Mouse (Mus musculus) heart, embryonic 13.5 days (tissue): ENCODE measurements at regions not wholly inside any gene's neighbourhood (a gene's known extent, or its start where the extent isn't known, plus 50 kb on each side); places are given as distances from the start of the nearest gene placed in this dataset.
"Not testable (repeated sequence)": the region's sequence is repeated elsewhere in the genome, so short reads cannot be mapped to it uniquely, and the experiment has no call there.

Experiments used
- ATAC-seq: fragments of 200-750 bp; cut with Nextera tagmentation; 2 replicates; pipeline ENCODE4 v1.8.0; 2017; ENCODE audit warnings: moderate TSS enrichment; ENCODE audit not compliant: insufficient number of reproducible peaks, low FRiP score, low TSS enrichment; ENCODE audit errors: extremely low read depth
- H3K27ac ChIP-seq: fragments of 300-500 bp; sonication (generic); replicated peaks from 2 replicates; pipeline ENCODE4 v1.5.1; 2015; ENCODE audit warnings: moderate library complexity, mild to moderate bottlenecking, inconsistent platforms
- H3K27me3 ChIP-seq: fragments of 300-500 bp; sonication (generic); replicated peaks from 2 replicates; pipeline ENCODE4 v1.6.1; 2015; ENCODE audit warnings: mild to moderate bottlenecking, inconsistent platforms
- H3K36me3 ChIP-seq: fragments of 300-500 bp; sonication (generic); 2 replicates; pipeline ENCODE4 v1.6.1; 2015; ENCODE audit warnings: mild to moderate bottlenecking, inconsistent platforms
- H3K4me1 ChIP-seq: fragments of 300-500 bp; sonication (generic); 2 replicates; pipeline ENCODE4 v1.6.1; 2015; ENCODE audit warnings: inconsistent platforms
- H3K4me2 ChIP-seq: fragments of 300-500 bp; sonication (generic); 2 replicates; pipeline ENCODE4 v1.6.1; 2015; ENCODE audit warnings: inconsistent platforms, mild to moderate bottlenecking, moderate library complexity
- H3K4me3 ChIP-seq: fragments of 300-500 bp; sonication (generic); 2 replicates; pipeline ENCODE4 v1.5.1; 2015; ENCODE audit warnings: moderate library complexity, mild to moderate bottlenecking, inconsistent platforms
- H3K9ac ChIP-seq: fragments of 300-500 bp; sonication (generic); 2 replicates; pipeline ENCODE4 v1.6.1; 2015; ENCODE audit warnings: inconsistent platforms, mild to moderate bottlenecking, moderate library complexity
- H3K9me3 ChIP-seq: fragments of 300-500 bp; sonication (generic); 2 replicates; pipeline ENCODE4 v1.6.1; 2016; ENCODE audit warnings: inconsistent platforms
- WGBS: fragments of 180-500 bp; shearing (Covaris S2); methylation state at CpG from one replicate; pipeline ENCODE4 v1.1.7; 2015; ENCODE audit warnings: mixed read lengths; 5-methylcytosine and 5-hydroxymethylcytosine counted together

GRCm38 (mm10) chr3:36387431-36387830 lies 88.3 kb downstream of the Anxa5 start:
- no peak for ATAC-seq
- no peak overlapping the region for H3K27ac ChIP-seq
- peaks cover 3% of the 10 kb centered on the region; the same call in 1 of the 2 replicates for H3K9me3 ChIP-seq
- H3K27me3 ChIP-seq = no peaks in the 10 kb centered on the region
- WGBS = 72% methylated on average over 5 of the region's 5 CpGs
- H3K4me3 ChIP-seq = no peak overlapping the region
- H3K36me3 ChIP-seq = no peaks in the 10 kb centered on the region
- H3K4me2 ChIP-seq = no peak overlapping the region
- H3K9ac ChIP-seq = no peak overlapping the region
- no peaks in the 10 kb centered on the region for H3K4me1 ChIP-seq

- H3K9me3 ChIP-seq = peaks cover 3% of the 10 kb centered on the region; the same call in 1 of the 2 replicates
- no peak for ATAC-seq
- H3K4me1 ChIP-seq = no peaks in the 10 kb centered on the region
- H3K4me2 ChIP-seq = no peak overlapping the region
- no peak overlapping the region for H3K9ac ChIP-seq
- no peaks in the 10 kb centered on the region for H3K36me3 ChIP-seq
- H3K27me3 ChIP-seq = no peaks in the 10 kb centered on the region
- H3K4me3 ChIP-seq = no peak overlapping the region
- H3K27ac ChIP-seq = no peak overlapping the region
- WGBS = 89% methylated on average over 4 of the region's 4 CpGs
Observed at GRCm38 (mm10) chr3:36383438-36383945, 92.2 kb downstream of the Anxa5 start.

- no peaks in the 10 kb centered on the region for H3K36me3 ChIP-seq
- H3K27me3 ChIP-seq = no peaks in the 10 kb centered on the region
- H3K4me2 ChIP-seq = no peak overlapping the region
- H3K4me1 ChIP-seq = 0 out of 2 replicates have a peak, but pooled peaks cover 4% of the 10 kb centered on the region
- H3K9me3 ChIP-seq = peaks cover 3% of the 10 kb centered on the region; the same call in 1 of the 2 replicates
- no peak overlapping the region for H3K9ac ChIP-seq
- H3K4me3 ChIP-seq = no peak overlapping the region
- ATAC-seq = no peak
- 74% methylated on average over 5 of the region's 5 CpGs for WGBS
- H3K27ac ChIP-seq = no peak overlapping the region
Observed at GRCm38 (mm10) chr3:36381621-36382193, 94.0 kb downstream of the Anxa5 start.

GRCm38 (mm10) chr3:36375722-36376121 lies 100.0 kb downstream of the Anxa5 start:
- H3K27ac ChIP-seq = no peak overlapping the region
- no peak overlapping the region for H3K4me3 ChIP-seq
- H3K9me3 ChIP-seq = no peaks in the 10 kb centered on the region
- H3K36me3 ChIP-seq = no peaks in the 10 kb centered on the region
- no peak overlapping the region for H3K4me2 ChIP-seq
- ATAC-seq = no peak
- WGBS = 80% methylated on average over 2 of the region's 2 CpGs
- H3K9ac ChIP-seq = no peak overlapping the region
- 0 out of 2 replicates have a peak, but pooled peaks cover 7% of the 10 kb centered on the region for H3K4me1 ChIP-seq
- no peaks in the 10 kb centered on the region for H3K27me3 ChIP-seq

GRCm38 (mm10) chr3:36374939-36375338 lies 100.8 kb downstream of the Anxa5 start:
- no peaks in the 10 kb centered on the region for H3K36me3 ChIP-seq
- H3K4me1 ChIP-seq = 0 out of 2 replicates have a peak, but pooled peaks cover 7% of the 10 kb centered on the region
- H3K27ac ChIP-seq = no peak overlapping the region
- no peaks in the 10 kb centered on the region for H3K9me3 ChIP-seq
- no peak overlapping the region for H3K4me3 ChIP-seq
- ATAC-seq = no peak
- 55% methylated on average over 5 of the region's 5 CpGs for WGBS
- no peak overlapping the region for H3K4me2 ChIP-seq
- no peaks in the 10 kb centered on the region for H3K27me3 ChIP-seq
- H3K9ac ChIP-seq = no peak overlapping the region

- H3K36me3 ChIP-seq = no peaks in the 10 kb centered on the region
- no peak for ATAC-seq
- no peak overlapping the region for H3K27ac ChIP-seq
- no peaks in the 10 kb centered on the region for H3K4me1 ChIP-seq
- H3K9ac ChIP-seq = no peak overlapping the region
- no peak overlapping the region for H3K4me2 ChIP-seq
- H3K4me3 ChIP-seq = no peak overlapping the region
- whole genome bisulfite sequencing = 47% methylated on average over 6 of the region's 6 CpGs
- H3K9me3 ChIP-seq = no peaks in the 10 kb centered on the region
- no peaks in the 10 kb centered on the region for H3K27me3 ChIP-seq
Observed at GRCm38 (mm10) chr3:36360933-36361332, 114.8 kb downstream of the Anxa5 start.

- H3K4me1 ChIP-seq, H3K27me3 ChIP-seq, H3K9ac ChIP-seq, H3K4me2 ChIP-seq, H3K9me3 ChIP-seq, H3K4me3 ChIP-seq, H3K36me3 ChIP-seq, H3K27ac ChIP-seq, ATAC-seq: not testable (repeated sequence)
- WGBS = 77% methylated on average over 3 of the region's 3 CpGs
Observed at GRCm38 (mm10) chr3:36354201-36354600, 121.5 kb downstream of the Anxa5 start.

GRCm38 (mm10) chr3:36352032-36352742 lies 123.5 kb downstream of the Anxa5 start:
- H3K4me3 ChIP-seq = no peak overlapping the region
- ATAC-seq = no peak
- H3K27ac ChIP-seq = peak overlapping the region; percentile 34
- peaks cover 9% of the 10 kb centered on the region for H3K9me3 ChIP-seq
- no peaks in the 10 kb centered on the region for H3K4me1 ChIP-seq
- no peaks in the 10 kb centered on the region for H3K36me3 ChIP-seq
- 56% methylated on average over 4 of the region's 4 CpGs for WGBS
- no peak overlapping the region for H3K9ac ChIP-seq
- H3K27me3 ChIP-seq = no peaks in the 10 kb centered on the region
- H3K4me2 ChIP-seq = no peak overlapping the region

- H3K27ac ChIP-seq = no peak overlapping the region
- H3K9me3 ChIP-seq = peaks cover 6% of the 10 kb centered on the region
- WGBS = 75% methylated on average over 4 of the region's 4 CpGs
- no peak for ATAC-seq
- no peak overlapping the region for H3K4me3 ChIP-seq
- H3K4me1 ChIP-seq = no peaks in the 10 kb centered on the region
- no peak overlapping the region for H3K4me2 ChIP-seq
- no peaks in the 10 kb centered on the region for H3K36me3 ChIP-seq
- H3K27me3 ChIP-seq = no peaks in the 10 kb centered on the region
- H3K9ac ChIP-seq = no peak overlapping the region
Observed at GRCm38 (mm10) chr3:36349073-36349472, 126.6 kb downstream of the Anxa5 start.

GRCm38 (mm10) chr3:36340889-36341533 lies 118.9 kb upstream of the Qrfpr start:
- no peak overlapping the region for H3K4me3 ChIP-seq
- H3K4me2 ChIP-seq = no peak overlapping the region
- WGBS = 50% methylated on average over 6 of the region's 6 CpGs
- no peak for ATAC-seq
- H3K9me3 ChIP-seq = no peaks in the 10 kb centered on the region
- H3K36me3 ChIP-seq = no peaks in the 10 kb centered on the region
- H3K27ac ChIP-seq = no peak overlapping the region
- peaks cover 7% of the 10 kb centered on the region; the same call in 1 of the 2 replicates for H3K4me1 ChIP-seq
- no peaks in the 10 kb centered on the region for H3K27me3 ChIP-seq
- H3K9ac ChIP-seq = no peak overlapping the region

GRCm38 (mm10) chr3:36339656-36340055 lies 117.5 kb upstream of the Qrfpr start:
- Histone ChIP-seq H3K27me3 (no peaks in the 10 kb centered on the region), H3K4me3 (no peak overlapping the region), H3K9ac (no peak overlapping the region), H3K27ac (no peak overlapping the region), H3K36me3 (no peaks in the 10 kb centered on the region), H3K4me1 (peaks cover 7% of the 10 kb centered on the region; the same call in 1 of the 2 replicates), H3K4me2 (no peak overlapping the region), H3K9me3 (no peaks in the 10 kb centered on the region)
- no peak for ATAC-seq
- 91% methylated on average over 5 of the region's 5 CpGs for WGBS
